Mouse (Mus musculus): Measurements from ENCODE around the gene Otp. TPM values are rescaled to one million over a fixed set of nuclear protein-coding genes. Genes with fewer than 3 reads are reported as not detected.

Gene Otp
- not detected in 2 replicates for total RNA-seq (2017)

- no peak for ATAC-seq (replicated peaks in 1 of 2; ENCODE audit: insufficient read depth in 1 of 2, low FRiP score in 2 of 2, low TSS enrichment in 1 of 2, low read depth in 1 of 2, poor library complexity in 2 of 2, severe bottlenecking in 2 of 2)
Observed at GRCm38 (mm10) chr13:94875396-94875880, at the start of gene Otp. Otp (plus strand) TSS chr13:94875602.

DNA sequence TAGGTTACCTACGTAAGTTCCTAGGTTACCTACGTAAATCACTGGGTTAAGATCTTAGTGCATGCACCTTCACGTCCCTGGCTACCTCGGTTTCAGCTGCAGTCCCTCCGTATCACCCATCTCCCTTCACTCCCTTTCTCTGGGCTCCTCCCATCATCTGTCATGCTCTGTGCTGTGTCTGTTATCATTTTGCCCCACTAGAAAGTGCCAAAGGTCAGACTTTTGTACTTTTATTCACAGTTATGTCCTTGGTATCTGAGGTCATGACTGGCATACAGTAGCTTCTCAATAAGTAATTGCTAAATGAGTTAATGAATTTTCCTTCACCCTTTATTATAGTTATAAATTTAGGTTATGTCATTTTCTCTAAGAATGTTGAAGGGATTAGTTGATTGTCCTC is 49.0 kb upstream of the Otp start:
- ATAC-seq (replicated peaks in 1 of 2; ENCODE audit: insufficient read depth in 1 of 2, low FRiP score in 2 of 2, low TSS enrichment in 1 of 2, low read depth in 1 of 2, poor library complexity in 2 of 2, severe bottlenecking in 2 of 2), result no peak

GRCm38 (mm10) chr13:94826986-94827385 is 48.4 kb upstream of the Otp start:
- ATAC-seq (replicated peaks in 1 of 2; ENCODE audit: insufficient read depth in 1 of 2, low FRiP score in 2 of 2, low TSS enrichment in 1 of 2, low read depth in 1 of 2, poor library complexity in 2 of 2, severe bottlenecking in 2 of 2), result no peak

DNA sequence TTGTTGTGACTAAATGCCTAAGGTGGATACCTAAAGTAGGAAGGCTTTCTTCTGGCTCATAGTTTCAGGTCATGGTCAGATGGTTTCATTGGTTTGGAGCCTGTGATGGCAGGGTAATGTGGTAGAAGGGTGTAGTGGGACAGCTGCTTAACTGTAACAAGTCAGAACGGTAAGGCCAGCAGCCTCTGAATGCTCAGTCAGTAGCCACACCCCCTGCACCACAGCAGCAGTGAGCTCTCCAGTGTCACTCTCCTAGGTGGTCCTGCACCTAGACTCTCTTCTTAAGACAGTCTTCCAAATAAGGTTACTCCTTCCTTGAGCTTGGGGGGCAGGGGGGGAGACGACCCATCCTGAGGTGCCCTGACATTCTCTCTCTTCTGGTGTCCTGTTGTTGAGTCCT is 47.6 kb upstream of the Otp start:
- ATAC-seq (replicated peaks in 1 of 2; ENCODE audit: insufficient read depth in 1 of 2, low FRiP score in 2 of 2, low TSS enrichment in 1 of 2, low read depth in 1 of 2, poor library complexity in 2 of 2, severe bottlenecking in 2 of 2), result no peak

GRCm38 (mm10) chr13:94838047-94838720 is 37.2 kb upstream of the Otp start:
- ATAC-seq (replicated peaks in 1 of 2; ENCODE audit: insufficient read depth in 1 of 2, low FRiP score in 2 of 2, low TSS enrichment in 1 of 2, low read depth in 1 of 2, poor library complexity in 2 of 2, severe bottlenecking in 2 of 2), result no peak; a peak in 1 of 4 replicates

DNA sequence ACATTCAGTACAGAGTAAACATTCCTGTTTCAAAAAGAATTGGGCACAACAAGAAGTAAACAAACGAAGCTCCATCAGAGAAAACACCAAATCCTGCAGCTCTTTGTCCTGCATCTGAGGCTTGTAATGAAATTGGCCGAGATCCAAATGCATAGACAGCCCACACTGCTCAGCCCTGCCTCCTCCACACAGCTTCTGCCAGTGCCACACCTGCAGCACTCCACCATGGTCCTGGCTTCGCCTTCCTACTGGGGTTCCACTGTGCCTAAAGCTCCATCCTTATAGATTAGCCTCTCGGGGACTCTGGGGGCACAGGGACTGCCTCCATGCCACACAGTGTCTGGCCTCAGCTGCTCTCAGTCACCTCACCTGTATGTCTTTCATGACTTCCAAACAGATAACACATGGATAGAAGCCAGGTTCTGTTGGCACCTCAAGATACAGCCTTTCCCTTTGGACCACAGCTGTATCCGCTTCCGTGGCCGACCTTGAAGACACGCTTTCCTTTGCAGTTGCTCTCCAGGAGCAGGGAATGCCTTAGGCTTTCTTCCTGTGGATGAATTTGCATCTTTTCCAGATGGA is 36.6 kb upstream of the Otp start:
- no peak for ATAC-seq (replicated peaks in 1 of 2; ENCODE audit: insufficient read depth in 1 of 2, low FRiP score in 2 of 2, low TSS enrichment in 1 of 2, low read depth in 1 of 2, poor library complexity in 2 of 2, severe bottlenecking in 2 of 2)

GRCm38 (mm10) chr13:94843236-94843635 is 32.2 kb upstream of the Otp start:
- no peak for ATAC-seq (replicated peaks in 1 of 2; ENCODE audit: insufficient read depth in 1 of 2, low FRiP score in 2 of 2, low TSS enrichment in 1 of 2, low read depth in 1 of 2, poor library complexity in 2 of 2, severe bottlenecking in 2 of 2)

GRCm38 (mm10) chr13:94847870-94848269 is 27.5 kb upstream of the Otp start:
- ATAC-seq (replicated peaks in 1 of 2; ENCODE audit: insufficient read depth in 1 of 2, low FRiP score in 2 of 2, low TSS enrichment in 1 of 2, low read depth in 1 of 2, poor library complexity in 2 of 2, severe bottlenecking in 2 of 2), result no peak

- ATAC-seq (replicated peaks in 1 of 2; ENCODE audit: insufficient read depth in 1 of 2, low FRiP score in 2 of 2, low TSS enrichment in 1 of 2, low read depth in 1 of 2, poor library complexity in 2 of 2, severe bottlenecking in 2 of 2), result no peak
Observed at GRCm38 (mm10) chr13:94849351-94849750, 26.1 kb upstream of the Otp start.

DNA sequence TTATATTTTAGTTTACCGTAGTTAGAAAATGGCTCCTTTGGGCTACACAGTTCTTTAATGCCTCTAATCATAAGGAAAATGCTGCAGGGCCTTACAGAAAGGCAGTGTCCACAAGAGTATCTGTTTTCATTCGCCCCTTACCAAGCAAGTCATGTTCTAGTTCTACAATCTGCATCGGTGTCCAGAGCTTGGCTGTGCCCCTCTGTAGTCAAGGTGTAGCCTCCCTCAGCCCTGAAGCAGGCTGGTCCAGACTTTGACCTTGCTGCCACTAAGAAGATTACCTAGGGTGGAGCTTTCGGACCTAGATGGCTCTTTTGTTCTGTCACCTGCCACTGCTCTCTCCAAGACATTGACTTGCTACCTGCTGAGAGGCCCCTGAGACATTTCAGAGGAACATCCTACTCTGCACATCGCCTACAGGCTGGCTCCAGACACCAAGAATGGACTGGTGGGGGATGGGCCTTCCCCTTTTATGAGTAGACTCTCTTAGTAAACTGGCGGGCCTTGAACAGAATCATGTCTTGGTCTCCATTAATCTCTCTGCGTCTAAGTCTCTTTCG is 17.3 kb upstream of the Otp start:
- ATAC-seq (replicated peaks in 1 of 2; ENCODE audit: insufficient read depth in 1 of 2, low FRiP score in 2 of 2, low TSS enrichment in 1 of 2, low read depth in 1 of 2, poor library complexity in 2 of 2, severe bottlenecking in 2 of 2), result no peak

- no peak for ATAC-seq (replicated peaks in 1 of 2; ENCODE audit: insufficient read depth in 1 of 2, low FRiP score in 2 of 2, low TSS enrichment in 1 of 2, low read depth in 1 of 2, poor library complexity in 2 of 2, severe bottlenecking in 2 of 2)
Observed at GRCm38 (mm10) chr13:94859256-94859655, 16.1 kb upstream of the Otp start.

DNA sequence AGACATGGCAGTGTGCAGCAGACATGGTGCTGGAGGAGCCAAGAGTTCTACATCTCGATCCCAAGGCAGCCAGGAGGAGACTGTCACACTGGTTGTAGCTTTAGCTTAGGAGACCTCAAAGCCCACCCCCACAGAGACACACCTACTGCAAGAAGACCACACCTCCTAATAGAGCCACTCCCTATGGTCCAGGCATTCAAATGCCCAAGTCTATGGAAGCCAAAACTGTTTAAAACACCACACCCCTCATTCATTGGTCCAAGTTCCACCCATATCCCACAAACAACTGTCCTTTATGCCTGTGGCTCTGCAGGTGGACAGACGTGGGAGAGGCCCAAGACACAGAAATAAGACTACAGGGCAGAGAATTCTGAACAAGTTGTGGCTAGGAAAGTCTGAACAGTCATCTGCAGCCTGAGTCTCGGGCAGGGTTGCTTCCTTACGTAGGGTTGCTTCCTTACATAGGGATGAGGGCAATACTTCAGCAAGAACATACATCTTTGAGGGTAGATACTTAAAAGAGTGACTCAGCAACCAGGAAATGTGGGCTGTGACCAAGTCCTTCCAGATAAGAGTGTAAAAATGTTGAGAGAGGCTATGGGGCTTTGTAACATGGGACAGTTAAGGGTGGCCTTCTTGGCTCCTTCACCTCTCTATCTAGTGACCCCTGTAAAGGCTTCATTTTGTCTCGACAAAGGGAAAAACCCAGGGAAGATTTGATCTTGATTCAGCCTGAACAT is 12.7 kb upstream of the Otp start:
- no peak for ATAC-seq (replicated peaks in 1 of 2; ENCODE audit: insufficient read depth in 1 of 2, low FRiP score in 2 of 2, low TSS enrichment in 1 of 2, low read depth in 1 of 2, poor library complexity in 2 of 2, severe bottlenecking in 2 of 2)

- ATAC-seq (replicated peaks in 1 of 2; ENCODE audit: insufficient read depth in 1 of 2, low FRiP score in 2 of 2, low TSS enrichment in 1 of 2, low read depth in 1 of 2, poor library complexity in 2 of 2, severe bottlenecking in 2 of 2), result no peak
Observed at GRCm38 (mm10) chr13:94866906-94867305, 8.5 kb upstream of the Otp start.

- ATAC-seq (replicated peaks in 1 of 2; ENCODE audit: insufficient read depth in 1 of 2, low FRiP score in 2 of 2, low TSS enrichment in 1 of 2, low read depth in 1 of 2, poor library complexity in 2 of 2, severe bottlenecking in 2 of 2), result no peak
Observed at GRCm38 (mm10) chr13:94867772-94868171, 7.6 kb upstream of the Otp start.

DNA sequence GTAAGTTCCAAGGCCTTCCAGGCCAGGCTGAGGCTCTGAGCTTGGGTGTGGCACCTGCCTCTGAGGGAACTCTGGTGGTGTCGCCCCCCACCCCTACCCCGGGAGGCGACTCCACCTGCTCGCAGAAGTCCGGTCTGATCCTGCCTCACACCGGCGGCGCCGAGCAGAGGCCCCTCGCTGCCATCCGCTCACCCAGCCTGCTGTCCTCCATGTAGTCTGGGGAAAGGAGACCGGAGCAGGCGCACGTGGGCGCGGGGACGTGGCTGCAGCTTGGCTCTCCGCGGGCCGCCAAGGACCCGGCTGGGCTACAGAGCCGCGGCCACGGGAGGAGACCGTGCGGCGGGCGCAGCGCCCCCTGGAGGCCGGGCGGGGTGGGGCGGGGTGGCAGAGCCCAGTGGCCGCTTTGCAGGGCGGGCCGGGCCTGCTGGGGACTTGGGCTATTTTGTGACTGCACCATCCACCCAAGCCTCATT is 6.9 kb upstream of the Otp start:
- peak; percentile 32 to 73; a peak in 2 of 4 replicates for ATAC-seq (replicated peaks in 1 of 2; ENCODE audit: insufficient read depth in 1 of 2, low FRiP score in 2 of 2, low TSS enrichment in 1 of 2, low read depth in 1 of 2, poor library complexity in 2 of 2, severe bottlenecking in 2 of 2)

GRCm38 (mm10) chr13:94869541-94869940 is 5.9 kb upstream of the Otp start:
- no peak for ATAC-seq (replicated peaks in 1 of 2; ENCODE audit: insufficient read depth in 1 of 2, low FRiP score in 2 of 2, low TSS enrichment in 1 of 2, low read depth in 1 of 2, poor library complexity in 2 of 2, severe bottlenecking in 2 of 2)

- ATAC-seq (replicated peaks in 1 of 2; ENCODE audit: insufficient read depth in 1 of 2, low FRiP score in 2 of 2, low TSS enrichment in 1 of 2, low read depth in 1 of 2, poor library complexity in 2 of 2, severe bottlenecking in 2 of 2), result no peak
Observed at GRCm38 (mm10) chr13:94870071-94870460, 5.3 kb upstream of the Otp start.
